Mouse (Mus musculus): Measurements from ENCODE around the gene Dpy19l3.

Dpy19l3 gene

DNA sequence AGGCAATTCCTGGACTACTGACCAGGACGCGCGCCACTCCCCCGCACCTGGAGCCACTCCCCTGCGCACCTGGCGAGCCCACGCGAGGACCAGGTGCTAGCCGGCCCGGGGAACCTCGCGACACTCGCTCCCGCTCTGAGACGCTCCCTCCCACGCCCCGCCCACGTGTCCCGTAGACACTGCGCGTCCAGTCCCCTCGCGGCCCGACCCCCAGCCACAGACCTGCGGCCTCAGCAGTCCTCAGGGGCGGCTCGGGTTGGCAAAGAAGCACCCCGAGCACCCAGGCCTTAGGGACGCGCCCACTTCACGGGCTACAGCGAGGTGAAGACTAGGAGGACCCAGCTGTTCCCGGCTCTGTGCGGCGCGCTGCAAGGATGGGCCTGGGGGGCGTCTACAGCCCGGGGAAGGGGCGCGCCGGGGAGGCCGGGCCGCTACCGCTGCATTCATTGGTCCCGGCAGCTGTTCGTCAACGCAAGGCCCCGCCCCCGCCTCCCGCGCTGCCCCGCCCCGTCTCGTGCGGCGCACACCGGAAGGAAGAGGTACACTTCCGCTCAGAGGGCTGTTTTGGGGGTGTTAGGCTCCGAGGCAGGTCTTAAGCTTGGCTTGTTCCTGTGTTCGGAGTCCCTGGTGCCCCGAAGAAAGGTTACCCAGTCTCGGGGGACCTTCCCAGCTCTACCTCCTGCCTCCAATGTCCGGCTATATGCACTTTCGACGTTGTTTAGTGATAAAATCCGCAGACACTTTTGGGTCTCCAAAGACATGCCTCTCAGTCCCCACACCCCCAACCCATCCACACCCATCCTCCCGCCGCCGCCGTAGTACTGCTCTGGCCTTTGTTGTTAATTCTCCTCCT, at the start of gene Dpy19l3:
TSS of gene Dpy19l3 (minus strand) at position 422 of the 853 bp plus-strand sequence.
- DNase-seq, result peak; percentile 74 to 86

DNA sequence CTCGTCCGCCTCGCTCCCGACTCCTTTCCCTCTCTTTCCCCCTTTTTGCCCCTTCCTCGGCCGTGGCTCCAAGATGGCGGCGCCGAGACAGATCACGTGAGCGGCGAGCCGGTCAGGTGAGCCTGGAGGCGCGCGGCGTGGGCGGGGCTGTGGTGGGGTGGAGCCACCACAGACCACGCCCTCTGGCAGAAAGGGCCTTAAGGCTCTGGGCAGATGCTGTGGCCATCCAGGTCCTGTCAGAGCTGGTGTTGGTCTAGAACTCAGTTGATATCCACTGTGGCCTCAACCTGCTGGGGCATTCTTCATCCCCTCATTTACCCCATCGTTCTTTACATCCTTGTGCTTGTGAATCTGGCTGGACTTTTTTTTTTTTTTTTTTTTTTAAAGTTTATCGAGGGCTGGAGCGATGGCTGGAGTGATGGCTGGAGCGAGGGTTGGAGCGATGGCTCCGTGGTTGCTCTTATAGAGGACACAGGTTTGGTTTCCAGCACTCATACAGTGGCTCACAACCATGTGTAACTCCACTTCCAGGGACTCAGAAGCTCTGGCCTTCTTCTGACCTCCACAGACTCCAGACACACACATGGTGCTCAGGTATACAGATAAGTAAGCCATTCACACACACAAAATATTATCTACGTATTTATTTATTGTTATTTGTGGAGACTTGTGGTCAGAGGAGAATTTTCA, 48.8 kb upstream of the Dpy19l3 start, which contains the start of gene Zfp507:
TSS of gene Zfp507 (minus strand) at position 98 of the 690 bp plus-strand sequence.
- DNase-seq, result peak; percentile 87 to 91

DNA sequence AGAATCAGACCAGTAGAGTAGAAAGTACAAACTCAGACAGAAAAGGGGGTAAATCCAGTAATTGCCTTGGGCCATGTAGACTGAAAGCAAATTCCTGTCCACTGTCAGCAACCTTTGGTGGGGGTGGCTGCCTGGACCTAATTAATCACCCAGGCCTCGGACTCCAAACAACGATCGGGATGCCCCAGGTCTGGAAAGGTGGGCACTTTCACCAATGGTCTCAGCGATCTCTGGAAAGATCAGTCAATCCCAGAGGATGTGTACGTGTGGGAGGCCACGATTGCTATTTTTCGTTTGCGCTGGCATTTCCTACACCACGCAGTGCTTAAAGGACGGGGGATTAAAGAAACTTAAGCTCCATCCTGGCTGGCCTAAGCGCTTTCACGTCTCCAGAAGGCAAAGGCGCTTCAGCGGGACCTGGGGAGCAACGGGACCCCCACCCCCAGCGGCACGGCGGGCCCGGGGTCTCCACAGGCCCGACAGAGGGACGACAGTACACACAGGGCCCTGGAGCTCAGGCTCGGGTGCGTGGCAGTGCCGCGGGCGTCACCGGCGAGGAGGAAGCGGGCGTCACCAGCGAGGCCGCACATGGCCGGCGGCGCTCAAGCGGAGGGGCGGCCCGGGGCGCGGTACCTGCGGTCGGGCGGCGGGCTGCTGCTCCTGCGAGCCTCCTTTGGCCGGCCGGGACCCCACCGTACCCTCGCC, 48.1 kb upstream of the Dpy19l3 start:
- DNase-seq, result peak in 1 of 2 experiments; percentile 16

DNA sequence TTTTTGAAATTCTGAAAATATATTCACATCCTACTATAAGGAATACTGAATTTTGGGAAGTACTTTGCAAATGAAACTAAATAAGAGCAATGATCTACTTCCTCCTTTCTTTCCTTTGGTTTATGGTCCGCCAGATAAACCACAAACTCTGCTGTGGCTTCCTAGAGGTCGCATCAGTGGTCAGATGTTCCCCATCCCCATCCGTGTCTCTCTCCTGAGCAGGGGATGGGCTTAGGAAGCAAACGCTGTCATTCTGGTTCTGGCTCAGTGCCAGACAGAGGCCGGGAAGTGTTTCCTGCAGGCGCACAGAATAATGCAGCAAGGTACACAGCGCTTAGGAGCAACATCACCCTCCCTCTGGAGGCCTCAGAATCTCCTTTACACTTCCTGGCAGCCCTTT, 41.9 kb upstream of the Dpy19l3 start:
- DNase-seq, result no peak

DNA sequence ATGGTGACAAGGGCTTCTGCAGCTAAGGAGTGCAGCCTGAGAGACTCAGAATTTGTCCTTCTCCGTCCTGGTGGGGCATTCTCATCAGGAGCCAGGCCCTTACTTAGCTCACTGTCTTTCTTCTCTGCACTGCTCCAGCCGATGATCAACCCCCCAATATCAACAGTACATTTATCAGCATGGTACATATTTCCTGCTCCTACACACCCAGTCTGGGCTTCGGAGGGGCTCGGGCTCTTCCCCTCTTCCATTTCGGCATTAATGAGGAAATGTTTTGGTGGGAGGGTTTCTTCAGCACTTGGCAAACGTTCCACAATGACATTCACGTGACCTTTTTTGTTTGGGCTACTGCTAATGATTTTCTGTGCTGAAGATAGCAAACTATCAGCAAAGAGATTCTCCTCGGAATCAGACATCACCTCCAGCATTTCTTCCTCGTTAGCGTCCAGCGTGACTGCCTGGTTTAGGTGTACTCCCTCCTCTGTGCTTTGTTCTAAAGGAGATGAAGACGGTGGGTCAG, 40.0 kb upstream of the Dpy19l3 start:
- DNase-seq, result no peak

DNA sequence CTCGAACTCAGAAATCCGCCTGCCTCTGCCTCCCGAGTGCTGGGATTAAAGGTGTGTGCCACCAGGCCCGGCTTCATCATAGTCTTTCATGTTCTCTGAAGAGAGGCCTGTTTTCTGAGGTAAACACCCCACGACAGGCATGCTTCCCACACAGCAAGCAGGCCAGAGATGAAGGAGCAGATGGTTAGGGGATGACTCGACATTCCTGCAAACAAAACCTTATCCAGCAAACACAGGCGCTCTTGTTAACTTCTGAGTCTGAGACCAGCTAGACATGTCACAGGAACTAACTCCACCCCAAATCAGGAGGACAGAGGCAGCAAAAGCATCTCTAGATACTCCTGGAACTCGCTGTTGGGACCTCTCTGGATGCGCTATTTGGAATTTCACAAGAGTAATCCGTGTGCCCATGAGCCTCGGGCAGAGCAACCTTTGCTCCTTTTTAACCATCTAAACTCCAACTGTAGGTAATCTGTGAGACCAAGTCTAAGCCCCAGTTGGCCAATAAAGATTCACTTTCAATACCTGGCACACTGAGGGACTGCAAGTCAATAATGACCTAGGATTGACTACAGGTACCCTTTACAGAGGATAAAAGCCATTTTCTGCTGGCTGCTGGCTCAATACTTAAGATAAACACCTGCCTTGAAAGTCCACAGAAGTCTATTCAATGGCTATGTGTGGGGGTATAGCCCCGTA, 38.0 kb upstream of the Dpy19l3 start:
- DNase-seq, result no peak

DNA sequence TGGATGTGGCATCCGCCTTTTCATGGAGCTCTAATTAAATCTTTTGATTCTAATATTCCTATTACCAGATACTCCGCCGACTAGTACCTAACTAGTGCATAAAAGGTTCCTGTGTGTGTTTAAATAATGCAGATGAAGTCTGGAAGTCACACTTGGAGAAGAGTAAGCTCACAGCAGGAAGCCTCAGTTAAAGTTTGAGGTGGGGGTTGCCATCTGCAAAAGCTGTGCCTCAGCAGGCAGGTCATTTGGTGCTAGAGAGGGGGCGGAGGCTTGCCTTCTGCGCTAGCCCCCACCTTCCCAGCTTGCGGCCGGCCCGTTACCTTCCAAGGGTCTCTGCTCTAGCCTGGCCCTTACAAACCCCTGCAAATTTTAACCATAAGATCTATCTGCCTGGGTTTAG, 36.7 kb upstream of the Dpy19l3 start:
- DNase-seq, result no peak

DNA sequence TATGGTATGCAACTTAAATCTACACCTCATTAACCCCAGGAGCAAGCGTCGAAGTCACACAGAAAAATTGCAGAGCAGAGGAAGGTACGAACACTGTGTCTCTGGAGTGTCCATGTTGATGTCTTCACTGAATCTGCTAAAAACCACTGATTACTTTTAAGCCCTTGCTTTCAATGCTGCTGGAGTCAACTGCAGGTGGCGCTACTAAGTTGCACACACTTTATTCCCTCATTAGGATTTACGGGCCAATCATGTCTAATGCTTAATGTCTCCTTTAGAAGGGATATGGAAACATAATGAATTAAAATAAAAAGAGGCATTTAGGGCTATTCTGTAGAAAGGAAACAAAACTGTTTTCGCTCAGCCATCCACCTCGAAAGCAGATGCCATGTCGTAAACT, 35.9 kb upstream of the Dpy19l3 start:
- no peak for DNase-seq

DNA sequence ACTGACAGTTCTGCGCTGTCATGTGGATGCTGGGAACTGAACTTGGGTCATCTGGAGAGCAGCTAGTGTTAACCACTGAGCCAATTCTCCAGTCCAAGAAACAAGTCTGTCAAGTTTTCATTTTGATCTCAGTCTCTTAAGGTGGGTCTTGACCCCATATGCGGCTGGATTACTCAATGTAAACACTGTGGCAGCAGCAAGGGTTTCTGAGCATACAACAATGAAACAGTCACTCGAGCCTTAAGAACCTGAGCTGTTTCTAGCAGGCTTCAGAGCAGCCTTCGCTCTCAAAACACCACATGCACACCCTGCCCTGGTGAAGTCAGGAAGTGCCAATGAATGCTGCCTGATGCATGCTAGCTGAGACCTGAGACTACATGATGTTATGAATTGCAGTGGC, 31.3 kb upstream of the Dpy19l3 start:
- no peak for DNase-seq

DNA sequence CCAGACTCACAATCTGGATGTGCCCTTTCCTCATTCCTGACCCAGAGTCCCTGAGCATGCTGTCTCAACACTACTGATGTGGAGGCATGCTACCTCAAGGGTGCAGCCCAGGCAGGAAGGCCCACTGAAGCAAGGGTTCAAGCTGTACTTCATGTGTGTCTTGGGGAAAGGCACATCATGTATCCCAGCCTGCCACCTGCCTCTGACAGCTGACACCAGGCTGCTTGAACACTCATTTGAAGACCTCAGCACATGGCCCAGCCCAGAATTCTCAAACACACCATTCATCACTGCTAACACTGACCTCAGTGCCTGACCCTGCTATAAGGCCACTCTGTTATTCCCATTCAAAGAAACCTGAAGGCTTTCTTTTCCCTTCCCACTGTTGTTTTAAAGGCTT, 28.0 kb upstream of the Dpy19l3 start:
- no peak for DNase-seq

DNA sequence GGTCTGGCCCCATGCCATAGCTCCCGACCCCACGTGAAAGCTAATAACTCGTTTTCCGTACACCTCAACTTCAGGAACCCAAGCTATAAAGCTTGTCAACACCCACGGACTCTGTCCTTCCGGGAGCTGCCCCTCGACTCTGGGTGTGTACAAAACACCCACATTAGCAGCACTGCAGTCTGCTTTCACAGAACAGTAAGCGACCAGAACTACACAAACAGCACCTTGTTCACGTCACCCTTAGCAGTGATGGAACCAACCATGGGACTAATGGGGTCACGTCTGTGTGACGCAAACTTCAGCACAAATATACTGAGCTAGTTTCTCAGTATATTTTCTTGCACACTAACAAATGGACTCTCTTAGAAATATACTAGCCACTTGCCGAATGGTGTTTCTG, 19.9 kb upstream of the Dpy19l3 start:
- no peak for DNase-seq

DNA sequence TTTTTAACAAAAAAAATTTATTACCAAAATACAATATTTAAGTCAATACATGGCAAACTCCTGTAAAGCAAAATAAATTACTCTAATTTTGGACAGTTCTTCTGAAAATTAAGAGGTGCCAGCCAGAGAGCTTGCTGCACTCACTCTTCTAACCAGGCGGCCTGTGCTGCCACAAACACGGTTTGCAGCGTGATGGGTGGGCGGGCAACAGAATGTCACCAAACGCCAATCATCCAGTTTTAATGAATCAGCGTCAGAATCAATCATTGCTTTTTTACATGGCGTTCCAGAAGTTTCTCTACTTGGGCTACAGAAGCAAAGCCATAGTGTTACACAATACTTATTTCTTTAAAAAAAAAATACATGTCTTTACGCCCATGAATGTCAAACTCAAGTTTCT, 18.1 kb upstream of the Dpy19l3 start:
- DNase-seq, result no peak

DNA sequence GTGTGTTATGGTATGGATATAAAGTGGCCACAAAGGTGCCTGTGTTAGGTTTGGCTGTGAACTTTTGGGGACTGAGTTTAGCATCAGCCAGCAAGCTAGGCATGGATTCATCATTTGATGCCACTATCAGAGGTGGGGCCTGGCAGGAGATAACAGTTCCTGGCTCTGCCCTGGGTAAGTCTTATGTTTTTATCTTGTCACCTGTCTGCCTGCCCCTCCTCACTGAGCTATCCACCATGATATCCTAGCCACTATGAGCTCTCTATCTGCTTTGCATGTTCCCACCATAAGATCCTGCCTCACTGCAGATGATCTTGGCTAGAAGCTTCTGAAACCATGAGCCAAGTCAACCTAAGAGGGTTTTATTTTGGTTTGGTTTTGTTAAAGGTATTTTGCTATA, 16.9 kb upstream of the Dpy19l3 start:
- no peak for DNase-seq

DNA sequence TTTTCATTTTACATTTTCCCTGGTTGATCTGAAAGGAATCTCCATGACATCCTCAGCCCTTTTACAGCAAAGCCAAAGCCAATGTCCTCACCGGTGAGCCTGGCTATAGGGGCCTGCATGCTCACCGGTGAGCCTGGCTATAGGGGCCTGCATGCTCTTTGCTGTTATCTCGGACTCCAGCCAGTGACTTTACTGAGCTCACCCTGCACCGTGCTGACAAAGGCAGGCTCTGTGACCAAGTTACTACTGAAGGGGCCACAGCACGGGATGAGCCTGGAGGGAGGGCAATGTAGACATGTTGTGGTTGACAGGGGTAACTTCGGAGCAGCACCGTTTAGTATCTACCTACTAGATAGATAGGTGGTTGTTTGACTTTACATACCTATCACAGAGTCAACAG, 15.9 kb upstream of the Dpy19l3 start:
- no peak for DNase-seq

DNA sequence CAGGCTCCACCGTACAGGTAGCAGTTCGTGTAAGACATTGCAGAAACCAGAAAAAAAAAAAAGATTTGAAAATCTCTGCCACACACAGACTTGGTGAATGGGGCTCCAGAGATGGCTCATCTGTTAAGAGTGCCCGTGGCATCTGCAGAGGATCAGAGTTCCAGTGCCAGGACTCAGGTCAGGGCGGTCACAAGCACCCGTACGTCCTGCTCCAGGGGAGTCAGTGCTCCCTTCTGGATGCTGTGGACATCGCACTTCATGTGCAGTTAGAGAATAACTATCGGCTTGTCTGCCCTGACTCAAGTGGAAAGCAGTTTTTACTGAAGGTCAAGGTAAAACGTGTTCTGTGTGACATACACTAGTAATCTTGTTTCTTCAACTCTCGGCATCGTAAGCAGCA, 10.2 kb upstream of the Dpy19l3 start:
- DNase-seq, result no peak

DNA sequence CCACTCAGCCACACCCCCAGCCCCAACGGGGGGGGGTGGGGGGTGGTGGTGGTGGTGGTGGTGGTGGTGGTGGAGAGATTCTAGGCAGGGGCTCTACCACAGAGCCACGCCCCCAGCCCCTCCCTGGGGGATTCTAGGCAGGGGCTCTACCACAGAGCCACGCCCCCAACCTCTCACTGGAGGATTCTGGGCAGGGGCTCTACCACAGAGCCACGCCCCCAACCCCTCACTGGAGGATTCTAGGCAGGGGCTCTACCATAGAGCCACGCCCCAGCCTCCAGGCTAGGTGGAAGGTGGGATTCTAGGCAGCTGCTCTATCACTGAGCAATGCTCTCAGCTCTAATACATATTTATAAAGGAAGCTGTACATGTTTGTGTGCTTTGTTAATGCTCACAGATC, 7.5 kb upstream of the Dpy19l3 start:
- DNase-seq, result no peak

DNA sequence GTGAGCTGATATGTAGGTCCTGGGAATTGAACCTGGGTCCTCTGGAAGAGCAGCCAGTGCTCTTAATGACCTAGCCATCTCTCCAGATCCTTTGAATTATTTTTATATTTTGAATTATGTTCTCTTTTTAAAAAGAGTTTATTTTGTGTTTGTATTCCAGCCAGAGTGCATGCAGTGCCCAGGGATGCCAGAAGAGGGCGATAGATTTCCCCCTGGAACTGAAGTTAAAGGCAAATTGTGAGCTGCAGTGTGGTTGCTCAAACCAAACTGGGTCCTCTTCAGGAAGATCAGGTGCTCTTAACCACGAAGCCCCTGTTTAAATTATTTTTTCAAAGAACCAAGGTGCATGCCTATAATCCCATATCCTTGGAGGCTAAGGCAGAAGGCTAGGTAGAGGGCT, 5.3 kb upstream of the Dpy19l3 start:
- DNase-seq, result no peak

DNA sequence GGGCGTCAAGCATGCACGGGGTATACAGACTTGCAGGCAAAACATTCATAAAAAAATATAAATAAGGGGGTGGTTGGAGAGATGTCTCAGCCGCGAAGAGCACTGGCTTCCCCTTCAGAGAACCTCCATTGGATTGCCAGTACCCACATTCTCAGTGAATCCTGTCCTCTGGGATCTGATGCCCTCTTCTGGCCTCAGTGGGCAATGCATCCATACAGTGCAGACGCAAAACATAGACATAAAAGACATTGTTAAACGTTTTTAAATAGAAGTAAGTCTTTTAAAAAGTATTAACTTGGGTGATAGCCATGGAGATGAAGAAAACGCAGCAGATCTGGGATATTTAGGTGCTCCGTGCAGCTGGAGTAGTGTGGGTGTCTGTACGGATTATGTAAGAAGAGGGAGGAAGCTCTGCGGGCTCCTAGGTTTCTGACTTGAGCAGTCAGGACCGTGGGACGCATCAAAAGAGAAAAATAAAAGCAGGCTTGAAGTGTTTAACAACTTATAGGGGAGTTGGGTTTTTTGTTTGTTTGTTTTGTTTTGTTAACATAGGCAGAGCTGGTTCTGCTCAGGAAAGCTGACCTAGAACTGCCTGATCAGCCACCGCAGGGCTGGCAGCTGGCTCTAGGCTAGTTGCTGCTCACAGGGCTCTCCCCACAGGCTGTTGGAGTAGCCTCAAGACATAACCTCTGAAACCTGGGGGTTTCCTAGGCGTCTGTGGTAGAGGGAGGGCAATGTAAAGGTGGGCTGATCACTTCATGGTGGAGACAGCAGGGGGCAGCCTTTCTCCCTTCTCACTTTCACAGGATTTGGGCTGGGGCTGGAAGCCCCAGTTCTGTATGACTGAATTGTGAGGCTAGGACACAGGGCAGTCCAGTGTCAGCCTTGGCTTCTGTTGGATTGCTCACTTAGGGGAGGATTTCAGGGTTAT, 2.5 kb upstream of the Dpy19l3 start:
- no peak for DNase-seq

DNA sequence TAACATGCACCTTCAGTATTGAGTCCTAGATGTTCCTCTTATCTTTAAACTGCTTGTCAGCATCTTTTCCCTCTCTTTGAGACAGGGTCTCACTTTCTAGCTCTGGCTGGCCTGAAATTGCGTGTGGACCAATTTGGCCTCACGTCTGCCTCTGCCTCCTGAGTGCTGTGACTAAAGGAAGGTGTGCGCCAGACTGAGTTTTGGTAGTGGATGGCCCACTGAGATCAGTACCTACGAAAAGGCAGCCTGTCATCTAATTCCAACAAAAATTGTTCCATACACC, 573 bp upstream of the Dpy19l3 start:
- no peak for DNase-seq

DNA sequence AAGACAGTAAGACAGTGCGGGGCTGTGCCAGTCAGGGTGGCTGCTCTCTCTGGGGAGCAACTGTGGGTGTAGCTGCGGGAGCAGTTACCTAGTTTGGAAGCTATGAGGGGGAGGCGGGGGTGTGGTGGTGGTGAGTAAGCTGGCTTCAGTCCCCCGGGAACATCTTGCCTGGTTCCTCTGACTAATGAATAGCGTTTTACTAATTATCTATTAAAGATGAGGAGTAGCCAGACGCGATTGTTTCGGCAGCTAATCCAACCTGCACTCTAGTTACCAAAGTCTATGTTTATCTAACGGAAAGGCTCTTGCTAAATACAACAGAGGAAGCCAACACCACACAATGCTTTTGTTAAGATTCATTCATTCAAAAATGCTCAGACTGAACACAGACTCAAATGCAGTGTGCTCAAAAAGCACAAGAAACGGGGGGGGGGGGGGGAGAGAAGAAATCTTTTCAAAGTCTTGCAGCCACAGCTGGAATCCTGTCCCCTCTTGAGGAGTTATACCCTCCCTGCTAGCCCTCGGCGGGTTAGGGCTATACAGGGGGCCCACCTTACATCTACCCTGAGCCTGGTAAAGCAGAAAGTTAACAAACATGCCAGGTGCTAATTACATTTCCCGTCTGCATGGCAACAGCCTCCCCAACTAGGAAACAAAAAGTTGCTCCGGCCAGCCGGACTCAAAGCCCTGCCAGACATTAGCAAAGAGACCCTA, 778 bp downstream of the Dpy19l3 start:
- no peak for DNase-seq

DNA sequence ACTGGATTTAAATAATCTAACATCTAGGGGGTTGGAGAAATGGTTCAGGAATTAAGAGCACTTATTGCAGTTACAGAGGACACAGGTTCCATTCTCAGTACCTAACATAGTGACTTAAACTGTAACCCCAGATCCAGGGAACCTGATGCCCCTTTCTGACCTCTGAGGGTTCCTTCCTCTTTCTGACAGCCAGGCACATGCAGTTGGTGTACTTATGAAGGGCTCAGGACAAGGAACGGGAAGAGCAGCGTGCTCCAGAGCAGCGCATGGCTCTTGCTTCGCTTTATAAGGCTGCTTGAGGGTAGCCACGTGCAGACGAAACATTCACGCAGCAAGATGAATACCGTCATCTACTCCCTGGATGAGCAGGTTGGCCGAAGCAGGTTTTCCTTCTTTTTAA, 3.4 kb downstream of the Dpy19l3 start:
- no peak for DNase-seq
